Mouse (Mus musculus) testis, postnatal 14 days (tissue): ENCODE measurements at regions not wholly inside any gene's neighbourhood (a gene's known extent, or its start where the extent isn't known, plus 50 kb on each side); places are given as distances from the start of the nearest gene placed in this dataset.

ENCODE experiments used
- DNase-seq: peaks from one replicate; pipeline ENCODE4 v3.0.0; 2021; ENCODE audit warnings: low spot score

GRCm38 (mm10) chr9:47276303-47277005 is 253.5 kb upstream of the Cadm1 start:
- peak; percentile 12 for DNase-seq

DNA sequence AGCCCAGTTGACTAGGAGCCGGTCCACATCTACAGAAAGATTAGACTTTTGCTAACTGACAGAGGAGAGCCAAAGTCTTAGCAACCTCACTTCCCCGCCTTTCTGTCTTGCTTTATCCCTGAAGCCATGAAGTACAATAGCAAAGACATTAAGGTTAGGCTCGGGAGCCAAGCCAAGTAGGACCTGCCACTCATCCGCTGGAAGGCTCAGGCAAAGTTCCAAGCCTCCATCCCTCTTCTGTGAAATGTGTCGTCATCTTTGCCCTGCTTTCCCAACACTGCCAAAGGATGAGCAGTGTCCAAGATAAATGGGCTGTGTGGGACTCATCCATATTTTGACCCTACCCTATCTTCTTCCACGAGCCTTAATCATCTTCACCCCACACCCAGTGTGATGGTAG is 250.6 kb upstream of the Cadm1 start:
- no peak for DNase-seq

DNA sequence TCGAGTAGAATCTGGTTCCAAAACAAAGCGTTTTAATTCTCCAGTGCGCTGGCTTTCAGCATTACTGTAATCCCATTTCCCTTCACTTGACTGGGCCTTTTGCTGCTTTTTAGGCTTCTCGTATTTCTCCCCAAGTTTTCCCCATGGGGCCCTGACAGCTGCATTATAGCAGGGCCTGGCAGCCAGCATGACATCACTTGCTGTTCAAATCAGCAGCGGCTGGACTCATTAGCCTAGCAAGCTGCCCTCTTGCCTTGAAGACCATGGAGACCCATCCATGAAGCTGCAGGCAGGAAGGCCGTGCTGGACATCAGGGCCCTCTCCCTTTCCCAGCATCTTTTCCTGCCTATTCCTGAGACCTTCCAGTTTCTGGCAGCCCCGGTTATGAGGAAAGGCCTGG is 249.8 kb upstream of the Cadm1 start:
- no peak for DNase-seq

- DNase-seq = no peak
Observed at GRCm38 (mm10) chr9:47280598-47280997, 249.4 kb upstream of the Cadm1 start.

DNA sequence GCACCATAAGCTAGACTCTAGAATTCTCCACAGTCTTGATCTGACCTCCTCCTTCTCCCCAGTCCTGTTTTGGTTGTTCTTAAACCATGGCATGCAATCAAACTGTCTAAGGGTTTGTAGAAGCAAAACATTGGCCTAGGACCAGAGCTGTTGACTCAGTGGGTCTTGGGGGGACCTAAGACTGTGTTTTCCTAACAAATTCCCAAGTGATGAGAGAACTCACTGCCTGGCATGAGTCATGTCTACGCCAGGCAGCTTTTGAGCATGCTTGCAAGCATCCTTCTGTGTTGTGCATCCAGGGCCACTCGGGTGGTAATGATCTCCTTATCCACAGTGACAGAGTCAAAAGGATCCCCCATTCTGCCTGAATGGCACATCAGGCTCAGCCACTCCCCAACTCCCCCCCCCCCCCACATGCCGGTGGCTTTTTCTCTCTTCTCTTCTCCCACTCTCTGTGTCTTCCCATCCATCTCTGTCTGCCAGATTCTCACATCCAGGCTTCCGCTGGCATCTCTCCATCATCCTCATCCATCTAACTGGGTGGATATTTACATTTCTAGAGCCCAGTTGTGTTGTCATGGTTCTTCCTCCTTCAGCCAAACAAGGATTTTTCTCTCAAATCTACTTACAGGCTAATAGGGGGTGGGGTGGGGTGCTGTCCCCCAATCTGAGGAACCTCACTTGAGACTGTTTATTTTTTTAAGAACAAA is 246.1 kb upstream of the Cadm1 start:
- no peak for DNase-seq

- no peak for DNase-seq
Observed at GRCm38 (mm10) chr9:47286930-47287722, 242.8 kb upstream of the Cadm1 start.

- no peak for DNase-seq
Observed at GRCm38 (mm10) chr9:47288587-47289199, 241.3 kb upstream of the Cadm1 start.

- no peak for DNase-seq
Observed at GRCm38 (mm10) chr9:47300633-47301032, 229.3 kb upstream of the Cadm1 start.

DNA sequence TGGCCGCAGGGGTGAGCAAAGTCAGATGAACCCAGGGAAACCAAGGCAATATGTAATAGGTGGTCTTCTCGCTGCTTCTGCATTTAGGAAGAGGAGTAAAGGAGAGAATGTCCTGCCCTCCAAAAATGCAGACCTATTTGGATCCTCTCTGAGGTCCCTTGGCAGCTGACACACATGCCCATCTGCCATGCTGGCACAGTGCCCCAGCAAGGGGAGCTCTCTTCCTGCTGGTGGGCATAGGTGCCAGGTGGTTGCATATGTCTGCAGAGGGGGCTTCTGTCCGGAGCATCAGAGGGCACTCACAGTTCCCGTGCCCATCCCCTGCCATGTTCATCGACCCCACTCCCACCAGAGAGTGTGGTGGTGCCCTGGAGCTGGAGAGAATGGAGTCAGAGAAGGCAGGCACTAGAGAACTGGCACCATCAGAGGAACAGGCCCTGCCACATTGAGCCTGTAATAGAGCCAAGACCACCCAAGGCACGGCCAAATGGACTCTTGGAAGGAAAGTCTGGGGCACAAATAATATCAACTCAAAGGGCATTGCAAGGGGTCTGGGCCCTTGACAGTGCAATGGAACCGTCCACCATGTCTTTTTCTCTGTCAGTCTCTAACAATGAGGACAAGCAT is 222.7 kb upstream of the Cadm1 start:
- no peak for DNase-seq

- peak; percentile 34 for DNase-seq
Observed at GRCm38 (mm10) chr9:47307752-47308500, 222.0 kb upstream of the Cadm1 start.

GRCm38 (mm10) chr9:47313433-47313832 is 216.5 kb upstream of the Cadm1 start:
- DNase-seq = no peak

DNA sequence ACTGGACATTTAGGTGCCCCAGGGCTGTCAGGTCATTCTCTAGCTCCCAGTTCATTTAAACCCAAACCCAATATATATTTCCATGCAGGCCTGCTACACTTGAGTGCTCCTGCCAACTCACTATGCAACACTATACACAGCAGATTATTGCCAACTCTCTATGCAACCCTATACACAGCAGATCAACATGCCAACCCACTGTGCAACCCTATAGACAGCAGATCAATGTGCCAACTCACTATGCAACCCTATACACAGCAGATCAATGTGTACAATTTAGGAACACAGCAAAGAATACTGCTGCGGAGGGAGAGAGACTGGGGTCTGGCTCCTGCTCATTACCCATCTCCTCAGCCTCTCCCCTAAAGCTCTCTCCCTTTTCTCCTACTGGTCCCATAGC is 215.7 kb upstream of the Cadm1 start:
- DNase-seq = no peak

DNA sequence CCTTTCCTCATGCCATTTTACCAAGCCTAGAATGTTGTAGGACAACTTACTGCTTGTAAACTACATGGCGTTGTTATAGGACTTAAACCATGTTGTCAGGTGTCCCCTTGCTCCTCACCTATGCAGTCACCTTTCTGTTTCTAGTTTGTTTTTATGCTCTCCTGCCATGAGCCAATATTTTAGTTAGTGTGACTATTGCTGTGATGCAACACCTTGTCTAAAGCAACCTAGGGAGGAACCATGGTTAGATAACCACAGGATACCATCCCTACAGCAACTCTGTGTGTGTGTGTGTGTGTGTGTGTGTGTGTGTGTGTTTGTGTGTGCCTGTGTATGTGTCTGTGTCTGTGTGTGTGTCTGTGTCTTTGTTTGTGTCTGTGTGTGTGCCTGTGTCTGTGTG is 209.6 kb upstream of the Cadm1 start:
- DNase-seq = no peak

- DNase-seq = no peak
Observed at GRCm38 (mm10) chr9:47321106-47321789, 208.7 kb upstream of the Cadm1 start.

GRCm38 (mm10) chr9:47322293-47322692 is 207.7 kb upstream of the Cadm1 start:
- DNase-seq = no peak

GRCm38 (mm10) chr9:47323051-47323450 is 206.9 kb upstream of the Cadm1 start:
- no peak for DNase-seq

GRCm38 (mm10) chr9:47327575-47327974 is 202.4 kb upstream of the Cadm1 start:
- no peak for DNase-seq

GRCm38 (mm10) chr9:47332929-47333328 is 197.0 kb upstream of the Cadm1 start:
- DNase-seq = no peak

DNA sequence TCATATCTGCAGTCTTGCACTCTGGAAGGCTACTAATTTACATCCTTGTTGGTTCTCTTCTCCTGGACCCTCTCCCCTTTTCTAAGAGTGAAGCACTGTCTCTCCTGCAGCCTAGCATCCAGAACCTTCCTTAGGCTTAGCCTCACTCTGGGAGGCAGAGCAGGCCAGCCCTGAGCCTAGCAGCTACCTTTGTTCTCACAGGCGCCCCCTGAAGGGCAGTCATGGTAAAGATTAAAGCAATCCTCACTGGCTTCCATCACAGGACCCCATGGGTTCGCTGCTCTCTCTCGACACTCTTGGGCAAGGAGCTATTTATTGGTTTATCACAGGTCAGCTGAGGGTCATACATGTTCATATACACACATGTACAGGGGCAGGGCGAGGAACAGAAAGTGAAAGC is 191.8 kb upstream of the Cadm1 start:
- no peak for DNase-seq

DNA sequence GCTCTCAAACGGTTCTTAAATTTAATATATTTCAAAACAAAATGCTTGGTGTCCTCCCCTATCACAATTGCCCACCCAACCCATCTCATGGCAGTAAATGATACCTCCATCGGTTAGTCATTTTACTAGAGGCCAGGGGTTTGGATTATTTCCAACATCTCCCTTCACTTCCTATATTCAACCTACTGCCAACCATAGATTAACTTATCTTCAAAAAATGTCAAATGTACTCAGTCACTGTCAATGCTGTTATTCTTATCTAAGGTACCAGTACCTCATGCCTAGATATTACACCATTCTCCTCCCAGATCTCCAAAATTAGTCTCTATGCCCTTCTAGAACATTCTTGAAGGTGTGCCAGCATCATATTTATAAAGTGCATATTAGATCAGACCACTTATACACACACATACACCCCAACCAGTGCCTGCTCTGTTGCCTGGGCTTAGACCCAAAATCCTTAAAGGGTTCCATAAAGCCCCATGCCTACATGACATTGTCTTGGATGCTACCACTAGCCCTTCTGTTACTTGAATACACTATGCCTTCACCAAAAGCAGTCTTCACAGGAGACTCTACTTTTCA is 183.4 kb upstream of the Cadm1 start:
- DNase-seq = no peak
